Mouse (Mus musculus): Measurements from ENCODE around the gene Tmem108. TPM values are rescaled to one million over a fixed set of nuclear protein-coding genes. Genes with fewer than 3 reads are reported as not detected.
A peak's percentile ranks its signal among the peaks of the same experiment; 100 is the strongest.

Gene Tmem108
- polyA plus RNA-seq, 1 experiment from 2014 or later: 13.0 TPM

GRCm38 (mm10) chr9:103502655-103503054, 259.0 kb downstream of the Tmem108 start:
- no peak overlapping the region for H3K4me2 ChIP-seq (ENCODE audit: low read depth, low read length)
- no peaks in the 10 kb centered on the region for H3K27me3 ChIP-seq (ENCODE audit: control insufficient read depth, insufficient read depth, low read depth, low read length)
- H3K27ac ChIP-seq (ENCODE audit: low read length): no peak overlapping the region
- no peaks in the 10 kb centered on the region for H3K9me3 ChIP-seq (ENCODE audit: control insufficient read depth, low read length)
- H3K4me3 ChIP-seq (ENCODE audit: low read length): no peak overlapping the region
- 90% methylated on average over 2 of the region's 2 CpGs for WGBS
- no peaks in the 10 kb centered on the region for H3K36me3 ChIP-seq (ENCODE audit: control insufficient read depth, insufficient read depth, low read length)
- H3K4me1 ChIP-seq (replicated peaks; ENCODE audit: control insufficient read depth, insufficient read depth, low read length): no peaks in the 10 kb centered on the region
- no peak overlapping the region for H3K9ac ChIP-seq (ENCODE audit: low read length)
- ATAC-seq (ENCODE audit: low read depth): no peak

- Histone ChIP-seq H3K27ac (ENCODE audit: low read length) (no peak overlapping the region), H3K4me2 (ENCODE audit: low read depth, low read length) (no peak overlapping the region), H3K27me3 (ENCODE audit: control insufficient read depth, insufficient read depth, low read depth, low read length) (no peaks in the 10 kb centered on the region), H3K9ac (ENCODE audit: low read length) (no peak overlapping the region), H3K4me3 (ENCODE audit: low read length) (no peak overlapping the region), H3K9me3 (ENCODE audit: control insufficient read depth, low read length) (no peaks in the 10 kb centered on the region), H3K4me1 (replicated peaks; ENCODE audit: control insufficient read depth, insufficient read depth, low read length) (no peaks in the 10 kb centered on the region), H3K36me3 (ENCODE audit: control insufficient read depth, insufficient read depth, low read length) (no peaks in the 10 kb centered on the region)
- 19% methylated on average over 14 of the region's 14 CpGs for WGBS
- no peak for ATAC-seq (ENCODE audit: low read depth)
Measured at GRCm38 (mm10) chr9:103501861-103502364, 259.7 kb downstream of the Tmem108 start.

GRCm38 (mm10) chr9:103499366-103499765, 262.3 kb downstream of the Tmem108 start:
- Histone ChIP-seq H3K27me3 (ENCODE audit: control insufficient read depth, insufficient read depth, low read depth, low read length) (no peaks in the 10 kb centered on the region), H3K9ac (ENCODE audit: low read length) (no peak overlapping the region), H3K4me3 (ENCODE audit: low read length) (no peak overlapping the region), H3K27ac (ENCODE audit: low read length) (no peak overlapping the region), H3K4me2 (ENCODE audit: low read depth, low read length) (no peak overlapping the region), H3K4me1 (replicated peaks; ENCODE audit: control insufficient read depth, insufficient read depth, low read length) (no peaks in the 10 kb centered on the region; the same call in 1 of the 2 replicates), H3K36me3 (ENCODE audit: control insufficient read depth, insufficient read depth, low read length) (no peaks in the 10 kb centered on the region), H3K9me3 (ENCODE audit: control insufficient read depth, low read length) (no peaks in the 10 kb centered on the region)
- ATAC-seq (ENCODE audit: low read depth): no peak
- 88% methylated on average over 18 of the region's 18 CpGs for WGBS

GRCm38 (mm10) chr9:103498699-103499098, 262.9 kb downstream of the Tmem108 start:
- no peak for ATAC-seq (ENCODE audit: low read depth)
- no peak overlapping the region for H3K27ac ChIP-seq (ENCODE audit: low read length)
- 62% methylated on average over 8 of the region's 8 CpGs for WGBS
- no peak overlapping the region for H3K4me2 ChIP-seq (ENCODE audit: low read depth, low read length)
- no peaks in the 10 kb centered on the region for H3K27me3 ChIP-seq (ENCODE audit: control insufficient read depth, insufficient read depth, low read depth, low read length)
- H3K36me3 ChIP-seq (ENCODE audit: control insufficient read depth, insufficient read depth, low read length): no peaks in the 10 kb centered on the region
- H3K9ac ChIP-seq (ENCODE audit: low read length): no peak overlapping the region
- H3K4me3 ChIP-seq (ENCODE audit: low read length): no peak overlapping the region
- H3K9me3 ChIP-seq (ENCODE audit: control insufficient read depth, low read length): no peaks in the 10 kb centered on the region
- no peaks in the 10 kb centered on the region; the same call in 1 of the 2 replicates for H3K4me1 ChIP-seq (replicated peaks; ENCODE audit: control insufficient read depth, insufficient read depth, low read length)

GRCm38 (mm10) chr9:103495391-103495790, 266.2 kb downstream of the Tmem108 start:
- no peak for ATAC-seq (ENCODE audit: low read depth)
- H3K4me3 ChIP-seq (ENCODE audit: low read length): no peak overlapping the region
- no peaks in the 10 kb centered on the region; the same call in 1 of the 2 replicates for H3K4me1 ChIP-seq (replicated peaks; ENCODE audit: control insufficient read depth, insufficient read depth, low read length)
- 69% methylated on average over 11 of the region's 11 CpGs for WGBS
- H3K27me3 ChIP-seq (ENCODE audit: control insufficient read depth, insufficient read depth, low read depth, low read length): no peaks in the 10 kb centered on the region
- no peak overlapping the region for H3K4me2 ChIP-seq (ENCODE audit: low read depth, low read length)
- no peak overlapping the region for H3K27ac ChIP-seq (ENCODE audit: low read length)
- H3K36me3 ChIP-seq (ENCODE audit: control insufficient read depth, insufficient read depth, low read length): no peaks in the 10 kb centered on the region
- no peak overlapping the region for H3K9ac ChIP-seq (ENCODE audit: low read length)
- no peaks in the 10 kb centered on the region for H3K9me3 ChIP-seq (ENCODE audit: control insufficient read depth, low read length)

- Histone ChIP-seq H3K4me2 (ENCODE audit: low read depth, low read length) (no peak overlapping the region), H3K27ac (ENCODE audit: low read length) (no peak overlapping the region), H3K36me3 (ENCODE audit: control insufficient read depth, insufficient read depth, low read length) (no peaks in the 10 kb centered on the region), H3K9ac (ENCODE audit: low read length) (no peak overlapping the region), H3K4me3 (ENCODE audit: low read length) (no peak overlapping the region), H3K4me1 (replicated peaks; ENCODE audit: control insufficient read depth, insufficient read depth, low read length) (no peaks in the 10 kb centered on the region; the same call in 1 of the 2 replicates), H3K27me3 (ENCODE audit: control insufficient read depth, insufficient read depth, low read depth, low read length) (no peaks in the 10 kb centered on the region), H3K9me3 (ENCODE audit: control insufficient read depth, low read length) (no peaks in the 10 kb centered on the region)
- 32% methylated on average over 7 of the region's 7 CpGs for WGBS
- peak; percentile 84 for ATAC-seq (ENCODE audit: low read depth)
Measured at GRCm38 (mm10) chr9:103494346-103495020, 267.2 kb downstream of the Tmem108 start.

DNA sequence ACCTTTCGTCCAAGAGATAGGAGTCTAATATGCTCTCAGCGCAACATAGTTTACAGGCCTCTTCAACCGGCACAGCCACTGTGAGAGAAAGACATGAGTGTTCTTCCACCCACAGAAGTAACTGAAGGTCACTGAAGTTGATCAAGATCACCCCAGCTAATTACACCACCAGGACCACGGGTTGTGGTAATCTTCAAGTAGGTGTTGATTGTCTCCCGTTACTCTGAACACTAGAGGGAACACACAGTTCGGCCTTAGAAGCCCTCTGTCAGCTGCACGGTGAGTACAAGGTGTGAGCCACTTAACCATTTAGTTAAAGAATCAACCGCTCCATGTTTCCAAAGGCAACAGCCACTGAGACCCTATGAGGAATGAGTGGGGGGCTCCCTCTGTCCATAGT, 269.7 kb downstream of the Tmem108 start:
- no peaks in the 10 kb centered on the region; the same call in 1 of the 2 replicates for H3K4me1 ChIP-seq (replicated peaks; ENCODE audit: control insufficient read depth, insufficient read depth, low read length)
- no peaks in the 10 kb centered on the region for H3K36me3 ChIP-seq (ENCODE audit: control insufficient read depth, insufficient read depth, low read length)
- 62% methylated on average over 8 of the region's 8 CpGs for WGBS
- no peak overlapping the region for H3K27ac ChIP-seq (ENCODE audit: low read length)
- no peak for ATAC-seq (ENCODE audit: low read depth)
- no peak overlapping the region for H3K4me2 ChIP-seq (ENCODE audit: low read depth, low read length)
- H3K9ac ChIP-seq (ENCODE audit: low read length): no peak overlapping the region
- H3K4me3 ChIP-seq (ENCODE audit: low read length): no peak overlapping the region
- H3K27me3 ChIP-seq (ENCODE audit: control insufficient read depth, insufficient read depth, low read depth, low read length): no peaks in the 10 kb centered on the region
- no peaks in the 10 kb centered on the region for H3K9me3 ChIP-seq (ENCODE audit: control insufficient read depth, low read length)

GRCm38 (mm10) chr9:103490439-103490838, 271.2 kb downstream of the Tmem108 start:
- H3K4me2 ChIP-seq (ENCODE audit: low read depth, low read length): no peak overlapping the region
- H3K27ac ChIP-seq (ENCODE audit: low read length): no peak overlapping the region
- no peak overlapping the region for H3K4me3 ChIP-seq (ENCODE audit: low read length)
- ATAC-seq (ENCODE audit: low read depth): peak; percentile 62; the same call in 1 of the 2 replicates
- WGBS: 19% methylated on average over 2 of the region's 2 CpGs
- H3K36me3 ChIP-seq (ENCODE audit: control insufficient read depth, insufficient read depth, low read length): no peaks in the 10 kb centered on the region
- H3K4me1 ChIP-seq (replicated peaks; ENCODE audit: control insufficient read depth, insufficient read depth, low read length): peaks cover 8% of the 10 kb centered on the region
- no peaks in the 10 kb centered on the region for H3K9me3 ChIP-seq (ENCODE audit: control insufficient read depth, low read length)
- H3K27me3 ChIP-seq (ENCODE audit: control insufficient read depth, insufficient read depth, low read depth, low read length): no peaks in the 10 kb centered on the region
- H3K9ac ChIP-seq (ENCODE audit: low read length): no peak overlapping the region

DNA sequence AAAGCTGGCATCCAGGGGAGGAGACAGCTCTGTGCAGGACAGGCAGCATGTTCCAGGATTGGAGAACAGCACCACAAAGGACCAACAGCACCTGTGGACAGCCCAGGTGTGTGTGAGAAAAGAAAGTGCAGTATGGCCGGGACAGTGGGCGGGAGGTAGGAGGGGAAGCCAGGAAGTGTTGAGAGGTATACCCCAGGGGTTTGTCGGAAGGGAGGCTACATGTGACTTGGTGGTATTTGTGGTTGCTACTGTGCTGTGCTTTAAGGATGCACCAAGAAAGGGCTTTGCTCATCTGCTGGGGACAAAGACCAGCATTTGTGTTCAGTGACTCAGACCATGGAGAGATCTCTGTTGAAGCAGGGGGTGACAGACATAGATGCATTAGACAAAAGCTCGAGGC, 271.8 kb downstream of the Tmem108 start:
- no peak overlapping the region for H3K4me2 ChIP-seq (ENCODE audit: low read depth, low read length)
- ATAC-seq (ENCODE audit: low read depth): no peak
- H3K36me3 ChIP-seq (ENCODE audit: control insufficient read depth, insufficient read depth, low read length): no peaks in the 10 kb centered on the region
- H3K4me3 ChIP-seq (ENCODE audit: low read length): no peak overlapping the region
- peaks cover 9% of the 10 kb centered on the region for H3K4me1 ChIP-seq (replicated peaks; ENCODE audit: control insufficient read depth, insufficient read depth, low read length)
- no peak overlapping the region for H3K9ac ChIP-seq (ENCODE audit: low read length)
- H3K27ac ChIP-seq (ENCODE audit: low read length): no peak overlapping the region
- H3K27me3 ChIP-seq (ENCODE audit: control insufficient read depth, insufficient read depth, low read depth, low read length): no peaks in the 10 kb centered on the region
- no peaks in the 10 kb centered on the region for H3K9me3 ChIP-seq (ENCODE audit: control insufficient read depth, low read length)
- WGBS: 70% methylated on average over 4 of the region's 4 CpGs

Measured in lung, embryonic 16.5 days (tissue).